ENCODE assay signal across 7 mouse cellular contexts in genomic region chr13:63528164-63528675, GRCm38 (mm10). TPM values are rescaled to one million over a fixed set of nuclear protein-coding genes. Genes with fewer than 3 reads are reported as not detected.
DNase-seq lines count a peak whose midpoint lies in the region; ATAC-seq and TF ChIP-seq lines count a peak whose summit lies in the region.

No protein-coding gene starts in this region.

- 23% methylated on average over 5 of the region's 5 CpGs for WGBS in lung, postnatal 0 days
- WGBS in hindbrain, embryonic 10.5 days, result 8% methylated on average over 5 of the region's 5 CpGs
- 11% methylated on average over 5 of the region's 5 CpGs for WGBS in midbrain, embryonic 10.5 days

- no peak overlapping the region for H3K4me2 ChIP-seq in lung, postnatal 0 days (replicated peaks; ENCODE audit: low read depth, low read length)

- no peak overlapping the region for H3K4me3 ChIP-seq in lung, postnatal 0 days (ENCODE audit: low read depth, low read length)
- H3K4me3 ChIP-seq in hindbrain, embryonic 10.5 days, result peak overlapping the region; percentile 14; the same call in 1 of the 2 replicates
- H3K4me3 ChIP-seq in midbrain, embryonic 10.5 days, result no peak overlapping the region

- H3K36me3 ChIP-seq in lung, postnatal 0 days (ENCODE audit: insufficient read depth, low read length), result peaks cover 5% of the 10 kb centered on the region; the same call in 1 of the 2 replicates
- peaks cover 100% of the 10 kb centered on the region for H3K36me3 ChIP-seq in hindbrain, embryonic 10.5 days
- peaks cover 100% of the 10 kb centered on the region for H3K36me3 ChIP-seq in midbrain, embryonic 10.5 days

- peaks cover 18% of the 10 kb centered on the region; the same call in 1 of the 2 replicates for H3K4me1 ChIP-seq in lung, postnatal 0 days (ENCODE audit: insufficient read depth, low read depth, low read length)
- peaks cover 70% of the 10 kb centered on the region for H3K4me1 ChIP-seq in hindbrain, embryonic 10.5 days (replicated peaks)
- peaks cover 44% of the 10 kb centered on the region for H3K4me1 ChIP-seq in midbrain, embryonic 10.5 days

- H3K27me3 ChIP-seq in lung, postnatal 0 days (replicated peaks; ENCODE audit: insufficient read depth, low read length), result no peaks in the 10 kb centered on the region
- H3K27me3 ChIP-seq in hindbrain, embryonic 10.5 days (ENCODE audit: insufficient read depth, poor library complexity, severe bottlenecking), result no peaks in the 10 kb centered on the region
- no peaks in the 10 kb centered on the region for H3K27me3 ChIP-seq in midbrain, embryonic 10.5 days (ENCODE audit: low read depth, poor library complexity, severe bottlenecking)

- DNase-seq in lung, postnatal 0 days (ENCODE audit: low spot score), result no peak
- DNase-seq in lung, postnatal 36 days, result no peak
- DNase-seq in embryo, embryonic 10 days (ENCODE audit: low spot score), result peak; percentile 79
- peak; percentile 69 for DNase-seq in hindbrain, embryonic 10.5 days (ENCODE audit: low spot score)
- DNase-seq in midbrain, embryonic 10.5 days (ENCODE audit: low spot score), result peak; percentile 52
- DNase-seq in thymus, adult 18-20 months, result peak; percentile 85 to 89
- DNase-seq in layer of hippocampus, postnatal 25 days (ENCODE audit: extremely low spot score in 1 of 2, low spot score in 1 of 2), result no peak

- H3K9me3 ChIP-seq in lung, postnatal 0 days (ENCODE audit: low read length), result no peaks in the 10 kb centered on the region
- H3K9me3 ChIP-seq in hindbrain, embryonic 10.5 days, result no peaks in the 10 kb centered on the region
- no peaks in the 10 kb centered on the region for H3K9me3 ChIP-seq in midbrain, embryonic 10.5 days (replicated peaks)

- TF ChIP-seq EP300 in lung, postnatal 0 days (IDR thresholded peaks at IDR 0.05), result no peak

- ATAC-seq in lung, postnatal 0 days, result 0 out of 2 replicates have a peak, but pooled peaks have one; percentile 12

- H3K27ac ChIP-seq in lung, postnatal 0 days (ENCODE audit: low read length), result 0 out of 2 replicates have a peak overlapping the region, but pooled peaks have one; percentile 11
- H3K27ac ChIP-seq in hindbrain, embryonic 10.5 days, result peak overlapping the region; percentile 81
- H3K27ac ChIP-seq in midbrain, embryonic 10.5 days (replicated peaks), result peak overlapping the region; percentile 77

- H3K9ac ChIP-seq in lung, postnatal 0 days (replicated peaks; ENCODE audit: low read depth), result no peak overlapping the region

- TF ChIP-seq CTCF in lung, postnatal 0 days (IDR thresholded peaks at IDR 0.05), result no peak

RNA-seq across cellular contexts. Expression of gene Fancc, which starts 31.1 kb away (rescaled TPM):
- polyA plus RNA-seq in lung, postnatal 0 days (2015; fragmentation: Nextera tagmentation; extraction: Ambion mirVana), result 26.0 and 37.6 TPM in 2 replicates
- 23.4 and 25.2 TPM in 2 replicates for polyA plus RNA-seq in hindbrain, embryonic 10.5 days (2016; fragmentation: Nextera tagmentation; extraction: Ambion mirVana)
- 26.7 and 28.3 TPM in 2 replicates for polyA plus RNA-seq in midbrain, embryonic 10.5 days (2016; fragmentation: Nextera tagmentation; extraction: Ambion mirVana)
- 1 to 10 TPM; 5.4 to 7.7 TPM for total RNA-seq in layer of hippocampus, postnatal 25 days (2021)

RNA-seq across cellular contexts. Expression of gene Ptch1, which starts 45.2 kb away (rescaled TPM):
- 15.2 and 21.3 TPM in 2 replicates for polyA plus RNA-seq in lung, postnatal 0 days (2015; fragmentation: Nextera tagmentation; extraction: Ambion mirVana)
- 21.8 and 22.1 TPM in 2 replicates for polyA plus RNA-seq in hindbrain, embryonic 10.5 days (2016; fragmentation: Nextera tagmentation; extraction: Ambion mirVana)
- 30.9 and 31.6 TPM in 2 replicates for polyA plus RNA-seq in midbrain, embryonic 10.5 days (2016; fragmentation: Nextera tagmentation; extraction: Ambion mirVana)
- total RNA-seq in layer of hippocampus, postnatal 25 days (2021), result 10 to 100 TPM; 39.9 to 47.9 TPM

Comparison
In these comparisons a context has a peak if more than half of its experiments do, and no peak if none do; other contexts are left out.
1. DNase-seq: peak in embryo, embryonic 10 days (single experiment), hindbrain, embryonic 10.5 days (single experiment), midbrain, embryonic 10.5 days (single experiment) and thymus, adult 18-20 months (2 of 2); none in lung, postnatal 0 days (single experiment), lung, postnatal 36 days (single experiment) and layer of hippocampus, postnatal 25 days (0 of 2).
2. H3K27ac ChIP-seq: peak in every context shown above with its lines; median percentile 81 in hindbrain, embryonic 10.5 days; 77 in midbrain, embryonic 10.5 days; 11 in lung, postnatal 0 days.